Mouse (Mus musculus) B cell, adult 67 days (primary cell): ENCODE data around the gene Adam15. TPM values are rescaled to one million over a fixed set of nuclear protein-coding genes. Genes with fewer than 3 reads are reported as not detected.

Experiments used
- total RNA-seq, 2 experiments: library from RNA; stranded (reverse); gene quantifications; 4 replicates each; pipeline ENCODE4 v1.2.4; 2023

The Adam15 gene
- total RNA-seq = 1 to 10 TPM; 7.2 to 7.7 TPM

DNA sequence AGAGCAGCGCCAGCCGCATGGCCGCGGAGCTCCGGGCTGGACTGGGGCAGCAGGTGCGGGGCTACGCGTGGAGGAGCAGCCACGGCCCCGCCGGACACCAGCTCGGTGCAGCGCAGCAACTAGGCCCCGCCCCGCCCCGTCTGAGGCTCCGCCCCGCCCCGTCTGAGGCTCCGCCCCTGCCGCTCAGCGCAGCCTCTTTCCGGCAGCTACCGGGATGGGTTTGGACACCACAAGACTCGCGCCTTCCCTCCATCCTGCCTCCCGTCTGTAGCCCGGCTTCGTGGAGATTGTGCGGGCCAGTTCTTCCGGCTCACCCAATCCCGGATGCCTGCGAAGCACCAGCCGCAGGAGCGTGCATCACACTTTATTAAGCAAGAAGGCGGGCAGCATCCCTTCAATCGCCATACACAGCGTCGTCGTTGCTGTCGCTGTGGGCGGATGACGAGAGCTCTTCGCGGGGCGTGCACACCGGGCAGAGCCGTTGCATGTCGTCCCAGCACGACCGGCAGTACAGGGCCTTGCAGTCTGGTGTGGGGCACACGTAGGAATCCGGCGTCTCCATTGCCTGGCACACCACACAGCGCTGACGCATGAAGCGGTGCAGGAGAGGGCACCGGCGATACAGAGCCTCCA lies at the start of gene Adam15:
Adam15 (minus strand) TSS at position 128 of the 633 bp plus-strand sequence.

DNA sequence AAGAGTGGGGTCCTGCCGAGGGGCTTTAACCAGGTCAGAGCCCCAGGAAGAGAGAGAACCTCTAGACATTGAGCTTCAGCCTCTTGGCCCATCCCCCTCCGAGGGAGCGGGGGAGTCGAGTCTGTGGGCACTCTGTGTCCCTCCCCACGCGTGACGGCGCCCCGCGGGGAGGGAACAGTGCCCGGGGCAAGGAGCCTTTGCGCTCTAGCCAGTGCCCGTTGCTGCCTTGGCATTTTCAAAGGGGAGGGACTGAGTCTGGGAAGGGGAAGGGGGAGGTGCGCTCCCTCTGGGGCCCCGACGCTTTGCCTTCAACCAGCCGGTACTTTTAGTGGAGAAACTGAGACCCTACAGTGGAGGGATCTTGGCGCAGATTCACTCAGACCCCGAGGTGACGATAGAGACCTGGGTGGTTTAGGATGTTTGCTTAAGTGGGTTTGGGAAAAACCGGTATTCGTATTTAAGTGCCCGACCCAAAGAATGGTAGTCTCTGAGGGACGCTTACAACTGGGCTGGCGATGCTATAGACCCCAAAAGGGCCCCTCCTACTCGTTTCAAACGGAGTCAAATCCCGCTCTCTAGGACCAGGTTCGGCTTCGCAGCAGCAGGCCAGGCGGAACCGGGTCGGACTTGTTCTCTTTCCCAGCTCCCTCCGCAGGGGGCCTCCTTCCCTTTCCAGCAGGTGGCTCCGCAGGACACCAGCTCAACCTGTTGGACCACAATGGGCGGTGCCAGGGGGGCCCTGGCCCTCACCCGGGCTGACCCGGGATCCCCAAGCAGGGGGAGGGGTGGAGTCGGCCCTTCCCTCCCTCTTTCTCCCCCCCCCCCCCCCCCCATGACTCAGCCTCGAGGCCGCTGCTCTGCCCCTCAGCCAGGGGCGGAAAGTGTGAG lies 44.5 kb upstream of the Adam15 start, which contains the start of gene Zbtb7b:
Zbtb7b (minus strand) TSS at position 771 of the 888 bp plus-strand sequence.

DNA sequence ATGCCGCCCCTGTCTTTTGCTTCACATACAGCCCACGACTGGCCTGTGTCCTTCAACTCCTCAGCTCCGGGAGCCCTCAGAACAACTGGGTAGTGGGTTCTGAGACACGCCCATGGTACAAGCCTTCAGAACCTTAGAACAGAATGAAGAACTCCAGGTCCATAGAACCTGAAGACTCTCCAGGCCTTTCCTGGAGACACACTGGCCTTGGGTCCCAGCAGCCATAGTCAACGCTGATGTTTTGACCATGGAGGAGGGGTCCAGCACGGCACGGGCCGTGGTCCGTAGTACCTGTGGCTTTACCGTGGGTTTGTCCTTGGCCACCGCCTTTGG lies 15.3 kb upstream of the Adam15 start, which contains the start of gene Dcst1:
Dcst1 (minus strand) TSS at position 101 of the 333 bp plus-strand sequence.

DNA sequence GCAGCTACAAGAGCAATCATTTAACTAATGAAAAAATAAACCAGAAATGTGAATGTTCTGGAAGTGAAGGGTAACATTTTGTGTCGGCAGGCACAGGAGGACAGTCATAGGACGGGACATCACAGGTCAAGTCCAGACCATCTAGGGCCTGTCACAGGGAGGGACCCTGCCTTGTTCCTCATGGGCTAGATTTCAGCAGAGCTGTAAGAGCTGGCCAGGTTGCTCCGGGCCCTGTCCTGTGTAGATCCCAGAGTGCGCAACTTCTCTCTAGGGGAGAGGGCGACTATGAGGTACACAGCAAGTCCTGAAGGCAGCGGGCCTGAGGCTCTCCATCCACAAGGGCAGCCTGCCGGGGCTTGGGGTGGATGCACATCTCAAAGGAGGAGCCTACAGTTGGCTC lies 11.9 kb upstream of the Adam15 start, which contains the start of gene Dcst2:
Dcst2 (plus strand) TSS at position 301 of the 400 bp plus-strand sequence.

DNA sequence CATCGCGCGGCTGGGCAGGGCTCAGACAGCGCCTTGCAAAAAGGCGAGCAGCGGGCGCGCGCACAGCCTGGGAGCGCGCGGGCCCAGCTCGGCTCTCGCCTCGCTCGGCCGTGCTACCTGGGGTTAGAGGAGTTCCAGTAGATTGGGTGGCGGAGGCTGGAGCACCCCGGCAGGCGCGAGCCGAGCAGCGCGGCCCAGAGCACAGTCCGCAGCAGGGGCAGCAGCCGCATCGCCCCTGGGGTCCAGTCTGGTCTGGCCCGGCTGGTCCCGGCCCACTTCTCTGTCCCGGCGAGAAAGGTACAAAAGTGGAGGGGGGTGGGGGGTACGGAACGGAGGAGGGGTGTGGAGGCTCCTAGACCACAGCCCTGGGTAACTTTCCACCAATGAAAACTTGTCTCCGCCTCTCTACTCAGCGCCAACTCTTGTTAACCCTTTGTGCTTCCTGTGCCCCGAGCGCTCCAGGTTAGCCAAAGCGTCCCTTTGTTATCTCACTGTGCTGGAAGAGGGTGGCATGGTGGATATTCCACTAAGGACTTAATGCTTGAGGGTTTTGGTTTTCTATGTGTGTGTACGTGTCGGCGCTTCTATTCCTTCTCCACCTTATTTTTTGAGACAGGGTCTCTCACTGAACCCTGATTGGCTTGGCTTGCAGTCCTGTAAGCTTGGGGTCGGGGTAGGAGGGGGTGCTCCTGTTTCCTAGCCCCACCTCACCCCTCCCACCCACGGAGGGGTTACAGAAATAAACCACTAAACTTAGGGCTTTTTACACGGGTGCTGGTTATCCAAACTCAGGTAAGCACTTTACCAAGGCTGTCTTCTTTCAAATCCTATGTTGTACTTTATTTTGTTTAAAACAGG lies 11.8 kb downstream of the Adam15 start, which contains the start of gene Efna4:
Efna4 (minus strand) TSS at position 308 of the 858 bp plus-strand sequence.

DNA sequence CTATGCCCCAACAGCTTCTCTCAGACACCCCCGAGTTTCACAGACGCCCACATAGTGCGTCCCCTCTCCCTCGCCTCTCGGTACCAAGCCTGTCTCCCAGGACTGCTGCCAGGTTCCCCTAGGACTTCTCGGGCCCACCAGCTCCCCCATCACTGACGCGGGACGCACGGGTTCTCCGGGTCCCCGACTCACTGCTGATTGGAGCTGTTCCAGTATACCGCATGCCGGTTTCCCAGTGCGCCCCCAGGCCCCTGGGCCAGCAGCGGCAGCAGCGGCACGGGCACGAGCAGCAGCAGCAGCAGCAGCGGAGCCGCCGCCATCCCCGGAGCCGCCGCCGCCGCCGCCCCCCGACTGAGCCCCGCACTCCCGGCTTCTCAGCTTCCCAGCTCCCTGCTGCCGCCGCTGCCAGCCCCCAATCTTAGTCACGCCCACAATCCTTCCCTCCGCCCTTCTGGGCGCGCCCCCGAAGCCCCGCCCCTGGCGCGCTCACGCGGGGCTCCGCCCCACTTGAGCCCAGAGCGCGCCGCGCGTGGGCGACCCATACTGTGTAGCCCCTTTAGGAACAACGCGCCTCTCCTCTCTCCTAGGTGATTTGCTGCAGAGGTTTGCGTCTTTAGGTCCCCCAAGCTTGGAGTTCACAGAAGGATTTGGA lies 27.2 kb downstream of the Adam15 start, which contains the start of gene Efna3:
Efna3 (minus strand) TSS at position 452 of the 652 bp plus-strand sequence.

Other genes starting within 250 kb of the Adam15 start
- gene Gm43738, start 248.9 kb downstream of the Adam15 start, total RNA-seq = not detected
- 10 to 100 TPM; 19.8 to 21.0 TPM for gene Fdps, start 248.0 kb downstream of the Adam15 start, total RNA-seq
- not detected for gene Pklr, start 213.9 kb downstream of the Adam15 start, total RNA-seq
- 1 to 10 TPM; 2.7 to 4.7 TPM for gene Hcn3, start 189.8 kb downstream of the Adam15 start, total RNA-seq
- 100 to 1,000 TPM; 162 to 174 TPM for gene Clk2, start 185.2 kb downstream of the Adam15 start, total RNA-seq
- 100 to 1,000 TPM; 108 to 133 TPM for gene Scamp3, start 172.5 kb downstream of the Adam15 start, total RNA-seq
- 10 to 100 TPM; 22.6 to 25.4 TPM for gene Fam189b, start 166.9 kb downstream of the Adam15 start, total RNA-seq
- gene Gba, start 147.1 kb downstream of the Adam15 start, total RNA-seq = 10 to 100 TPM; 89.2 to 94.7 TPM
- 1 to 10 TPM; 6.8 to 9.9 TPM for gene Thbs3, start 134.8 kb downstream of the Adam15 start, total RNA-seq
- 100 to 1,000 TPM; 144 to 228 TPM for gene Mtx1, start 122.9 kb downstream of the Adam15 start, total RNA-seq
- gene Muc1, start 120.9 kb downstream of the Adam15 start, total RNA-seq = 1 to 10 TPM; 1.1 to 1.3 TPM
- gene Krtcap2, start 104.0 kb downstream of the Adam15 start, total RNA-seq = 100 to 1,000 TPM in 1 of 2 experiments, 10 to 100 TPM in 1; 97.1 to 103 TPM
- gene Trim46, start 103.7 kb downstream of the Adam15 start, total RNA-seq = 1 to 10 TPM; 4.8 to 5.0 TPM
- 10 to 100 TPM; 76.7 to 98.6 TPM for gene Dpm3, start 90.6 kb downstream of the Adam15 start, total RNA-seq
- 100 to 1,000 TPM; 163 to 165 TPM for gene Slc50a1, start 79.4 kb downstream of the Adam15 start, total RNA-seq
- gene Efna1, start 68.9 kb downstream of the Adam15 start, total RNA-seq = 1 to 10 TPM; 1.6 to 3.7 TPM
- not detected for gene Efna3, start 27.0 kb downstream of the Adam15 start, total RNA-seq
- gene Efna4, start 12.0 kb downstream of the Adam15 start, total RNA-seq = under 1 TPM in 1 of 2 experiments, not detected in 1; 0.67 TPM
- not detected for gene Dcst2, start 12.0 kb upstream of the Adam15 start, total RNA-seq
- gene Dcst1, start 15.3 kb upstream of the Adam15 start, total RNA-seq = not detected
- gene Zbtb7b, start 44.8 kb upstream of the Adam15 start, total RNA-seq = 10 to 100 TPM; 55.7 to 72.5 TPM
- gene Lenep, start 52.8 kb upstream of the Adam15 start, total RNA-seq = 1 to 10 TPM in 1 of 2 experiments, not detected in 1; 1.3 TPM
- 10 to 100 TPM; 43.0 to 56.7 TPM for gene Flad1, start 61.9 kb upstream of the Adam15 start, total RNA-seq
- gene Cks1b, start 68.4 kb upstream of the Adam15 start, total RNA-seq = 1 to 10 TPM; 3.7 to 9.7 TPM
- 10 to 100 TPM; 88.3 to 90.4 TPM for gene Shc1, start 68.4 kb upstream of the Adam15 start, total RNA-seq
- 10 to 100 TPM; 39.2 to 42.5 TPM for gene Pygo2, start 80.2 kb upstream of the Adam15 start, total RNA-seq
- gene Pbxip1, start 86.7 kb upstream of the Adam15 start, total RNA-seq = 100 to 1,000 TPM; 134 TPM
- 10 to 100 TPM; 18.2 to 19.4 TPM for gene Pmvk, start 104.5 kb upstream of the Adam15 start, total RNA-seq
- under 1 TPM in 1 of 2 experiments, not detected in 1; 0.17 TPM for gene Kcnn3, start 170.2 kb upstream of the Adam15 start, total RNA-seq